Mouse (Mus musculus) MEL (cell line): ENCODE data around the gene Cyren. TPM values are rescaled to one million over a fixed set of nuclear protein-coding genes. Genes with fewer than 3 reads are reported as not detected.

Source experiments
- DNase-seq: peaks from one replicate; pipeline ENCODE4 v3.0.0; 2011; ENCODE audit warnings: low read depth, low spot score
- H3K27ac ChIP-seq: 2 replicates; pipeline ENCODE4 v1.5.1; 2012; ENCODE audit warnings: low read depth, mild to moderate bottlenecking, control low read depth, low read length, moderate library complexity; ENCODE audit not compliant: control insufficient read depth
- H3K27me3 ChIP-seq, 2 experiments: fragments of 150-350 bp in 1 of 2; sonication (generic) in 1 of 2; 2 replicates each; pipeline ENCODE4 v1.6.1; 2012; ENCODE audit warnings: low read length in 2 of 2, mild to moderate bottlenecking in 2 of 2, improper control_type of control experiment in 1 of 2, moderate library complexity in 1 of 2; ENCODE audit not compliant: insufficient read depth in 2 of 2, control insufficient read depth in 1 of 2
- H3K36me3 ChIP-seq, 2 experiments: 2 replicates each; pipeline ENCODE4 v1.6.1; 2012 to 2014; ENCODE audit warnings: low read length in 2 of 2, improper control_type of control experiment in 1 of 2, inconsistent platforms in 1 of 2, mild to moderate bottlenecking in 1 of 2; ENCODE audit not compliant: insufficient read depth in 2 of 2, control insufficient read depth in 1 of 2
- H3K4me1 ChIP-seq, 2 experiments: fragments of 150-350 bp in 1 of 2; sonication (generic) in 1 of 2; 2 replicates each; pipeline ENCODE4 v1.6.1; 2012; ENCODE audit warnings: low read length in 2 of 2, improper control_type of control experiment in 1 of 2, mild to moderate bottlenecking in 1 of 2; ENCODE audit not compliant: insufficient read depth in 2 of 2, control insufficient read depth in 1 of 2
- H3K4me3 ChIP-seq, 2 experiments: fragments of 150-350 bp in 1 of 2; sonication (generic) in 1 of 2; 2 replicates each; pipeline ENCODE4 v1.5.1; 2012; ENCODE audit warnings: low read depth in 2 of 2, low read length in 2 of 2, mild to moderate bottlenecking in 2 of 2, moderate library complexity in 2 of 2, control low read depth in 1 of 2, improper control_type of control experiment in 1 of 2; ENCODE audit not compliant: control insufficient read depth in 1 of 2, insufficient read depth in 1 of 2
- H3K79me2 ChIP-seq: 2 replicates; pipeline ENCODE4 v1.6.1; 2012; ENCODE audit warnings: mild to moderate bottlenecking, low read length, moderate library complexity; ENCODE audit not compliant: control insufficient read depth, poor library complexity, insufficient read depth
- H3K9ac ChIP-seq: 2 replicates; pipeline ENCODE4 v1.6.1; 2012; ENCODE audit warnings: low read depth, mild to moderate bottlenecking, control low read depth, low read length, moderate library complexity; ENCODE audit not compliant: control insufficient read depth, poor library complexity, severe bottlenecking
- H3K9me3 ChIP-seq: fragments of 150-350 bp; sonication (generic); replicated peaks from 2 replicates; pipeline ENCODE4 v1.6.1; 2012; ENCODE audit warnings: mild to moderate bottlenecking, low read length, improper control_type of control experiment, moderate library complexity; ENCODE audit not compliant: insufficient read depth
- BHLHE40 ChIP-seq: IDR thresholded peaks from 2 replicates; pipeline ENCODE4 v1.6.1; 2012; ENCODE audit warnings: low read depth, mild to moderate bottlenecking, inconsistent platforms, low read length, improper control_type of control experiment, borderline replicate concordance
- CHD1 ChIP-seq: IDR thresholded peaks from 2 replicates; pipeline ENCODE4 v1.6.1; 2012; ENCODE audit warnings: low read depth, mild to moderate bottlenecking, inconsistent platforms, low read length, improper control_type of control experiment
- CTCF ChIP-seq, 3 experiments: IDR thresholded peaks in 2 of 3; conservative IDR thresholded peaks in 1 of 3; 2 replicates each; pipeline ENCODE4 v1.5.1; 2011 to 2012; ENCODE audit warnings: low read length in 3 of 3, low read depth in 2 of 3, mild to moderate bottlenecking in 2 of 3, improper control_type of control experiment in 1 of 3, inconsistent platforms in 1 of 3, mixed read lengths in 1 of 3, moderate library complexity in 1 of 3; ENCODE audit not compliant: control insufficient read depth in 1 of 3, insufficient read depth in 1 of 3, poor library complexity in 1 of 3, severe bottlenecking in 1 of 3
- E2F4 ChIP-seq: IDR thresholded peaks from 2 replicates; pipeline ENCODE4 v1.6.1; 2011; ENCODE audit warnings: low read depth, low read length, improper control_type of control experiment, borderline replicate concordance
- ELF1 ChIP-seq: IDR thresholded peaks from 2 replicates; pipeline ENCODE4 v1.6.1; 2014; ENCODE audit warnings: low read depth, mild to moderate bottlenecking, inconsistent platforms, low read length, improper control_type of control experiment, moderate library complexity
- EP300 ChIP-seq, 2 experiments: IDR thresholded peaks; 2 replicates each; pipeline ENCODE4 v1.6.1; 2011; ENCODE audit warnings: improper control_type of control experiment in 2 of 2, low read length in 2 of 2, low read depth in 1 of 2, mild to moderate bottlenecking in 1 of 2
- ETS1 ChIP-seq: IDR thresholded peaks from 2 replicates; pipeline ENCODE4 v1.6.1; 2012; ENCODE audit warnings: low read depth, mild to moderate bottlenecking, inconsistent platforms, low read length, improper control_type of control experiment, moderate library complexity
- GABPA ChIP-seq: IDR thresholded peaks from 2 replicates; pipeline ENCODE4 v1.6.1; 2012; ENCODE audit warnings: low read depth, mild to moderate bottlenecking, inconsistent platforms, low read length, improper control_type of control experiment, moderate library complexity
- GATA1 ChIP-seq: IDR thresholded peaks from 2 replicates; pipeline ENCODE4 v1.6.1; 2011; ENCODE audit warnings: low read depth, low read length, improper control_type of control experiment
- HCFC1 ChIP-seq: IDR thresholded peaks from 2 replicates; pipeline ENCODE4 v1.6.1; 2012; ENCODE audit warnings: low read depth, mild to moderate bottlenecking, inconsistent platforms, low read length, improper control_type of control experiment, moderate library complexity
- MAX ChIP-seq: IDR thresholded peaks from 2 replicates; pipeline ENCODE4 v1.6.1; 2011; ENCODE audit warnings: low read length, improper control_type of control experiment
- MAZ ChIP-seq: IDR thresholded peaks from 2 replicates; pipeline ENCODE4 v1.6.1; 2012; ENCODE audit warnings: low read depth, mild to moderate bottlenecking, inconsistent platforms, low read length, improper control_type of control experiment
- MEF2A ChIP-seq: IDR thresholded peaks from 2 replicates; pipeline ENCODE4 v1.6.1; 2014; ENCODE audit warnings: low read depth, mild to moderate bottlenecking, inconsistent platforms, low read length, improper control_type of control experiment; ENCODE audit not compliant: poor library complexity, insufficient replicate concordance, severe bottlenecking; ENCODE audit errors: extremely low read depth
- MXI1 ChIP-seq: IDR thresholded peaks from 2 replicates; pipeline ENCODE4 v1.6.1; 2011; ENCODE audit warnings: mild to moderate bottlenecking, low read depth, low read length, improper control_type of control experiment
- MYB ChIP-seq: IDR thresholded peaks from 2 replicates; pipeline ENCODE4 v1.6.1; 2011; ENCODE audit warnings: mild to moderate bottlenecking, low read depth, low read length, improper control_type of control experiment
- MYC ChIP-seq: IDR thresholded peaks from 2 replicates; pipeline ENCODE4 v1.6.1; 2011; ENCODE audit warnings: low read depth, mild to moderate bottlenecking, low read length, improper control_type of control experiment, moderate library complexity
- NELFE ChIP-seq: IDR thresholded peaks from 2 replicates; pipeline ENCODE4 v1.6.1; 2011; ENCODE audit warnings: low read depth, low read length, improper control_type of control experiment
- POLR2A ChIP-seq, 2 experiments: IDR thresholded peaks; 2 replicates each; pipeline ENCODE4 v1.6.1; 2011 to 2012; ENCODE audit warnings: low read length in 2 of 2, mild to moderate bottlenecking in 2 of 2, control low read depth in 1 of 2, improper control_type of control experiment in 1 of 2, low read depth in 1 of 2, moderate library complexity in 1 of 2; ENCODE audit not compliant: control insufficient read depth in 1 of 2, insufficient read depth in 1 of 2, poor library complexity in 1 of 2
- POLR2AphosphoS2 ChIP-seq: IDR thresholded peaks from 2 replicates; pipeline ENCODE4 v1.6.1; 2011; ENCODE audit warnings: low read length, improper control_type of control experiment
- RCOR1 ChIP-seq: IDR thresholded peaks from 2 replicates; pipeline ENCODE4 v1.6.1; 2012; ENCODE audit warnings: low read depth, mild to moderate bottlenecking, inconsistent platforms, low read length, improper control_type of control experiment
- SIN3A ChIP-seq: IDR thresholded peaks from 2 replicates; pipeline ENCODE4 v1.6.1; 2012; ENCODE audit warnings: low read length, improper control_type of control experiment, inconsistent platforms
- TAL1 ChIP-seq: IDR thresholded peaks from 2 replicates; pipeline ENCODE4 v1.6.1; 2012; ENCODE audit warnings: mild to moderate bottlenecking, inconsistent platforms, low read length, moderate library complexity, mixed read lengths
- TBP ChIP-seq: IDR thresholded peaks from 2 replicates; pipeline ENCODE4 v1.8.0; 2011; ENCODE audit warnings: low read depth, low read length, improper control_type of control experiment
- TCF12 ChIP-seq: IDR thresholded peaks from 2 replicates; pipeline ENCODE4 v1.6.1; 2014; ENCODE audit warnings: low read depth, mild to moderate bottlenecking, inconsistent platforms, low read length, improper control_type of control experiment, moderate library complexity
- UBTF ChIP-seq: IDR thresholded peaks from 2 replicates; pipeline ENCODE4 v1.6.1; 2012; ENCODE audit warnings: low read depth, mild to moderate bottlenecking, inconsistent platforms, low read length, improper control_type of control experiment, moderate library complexity, borderline replicate concordance; ENCODE audit not compliant: insufficient read depth
- USF1 ChIP-seq: IDR thresholded peaks from 2 replicates; pipeline ENCODE4 v1.6.1; 2014; ENCODE audit warnings: low read depth, mild to moderate bottlenecking, inconsistent platforms, low read length, improper control_type of control experiment, moderate library complexity
- USF2 ChIP-seq, 2 experiments: IDR thresholded peaks; 2 replicates each; pipeline ENCODE4 v1.6.1; 2011 to 2012; ENCODE audit warnings: improper control_type of control experiment in 2 of 2, low read length in 2 of 2, borderline replicate concordance in 1 of 2, inconsistent platforms in 1 of 2, low read depth in 1 of 2, mild to moderate bottlenecking in 1 of 2; ENCODE audit not compliant: insufficient read depth in 1 of 2
- ZC3H11A ChIP-seq: IDR thresholded peaks from 2 replicates; pipeline ENCODE4 v1.6.1; 2012; ENCODE audit warnings: low read depth, mild to moderate bottlenecking, inconsistent platforms, low read length, improper control_type of control experiment
- ZKSCAN1 ChIP-seq: IDR thresholded peaks from 2 replicates; pipeline ENCODE4 v1.6.1; 2012; ENCODE audit warnings: low read depth, mild to moderate bottlenecking, inconsistent platforms, low read length, improper control_type of control experiment, moderate library complexity
- ZMIZ1 ChIP-seq: IDR thresholded peaks from 2 replicates; pipeline ENCODE4 v1.6.1; 2012; ENCODE audit warnings: low read depth, mild to moderate bottlenecking, inconsistent platforms, low read length, improper control_type of control experiment, moderate library complexity
- polyA plus RNA-seq, 2 experiments: library from polyadenylated mRNA; stranded (reverse) in 1 of 2; unstranded in 1 of 2; fragments of >175 nt in 1 of 2; fragments of >200 nt in 1 of 2; gene quantifications; 2 replicates each; pipeline versions ENCODE4 v1.2.1 to v1.2.4; 2012; ENCODE audit warnings: low replicate concordance in 2 of 2, low read depth in 1 of 2; ENCODE audit not compliant: insufficient read length in 2 of 2, insufficient read depth in 1 of 2, missing spikeins in 1 of 2
- total RNA-seq: library from RNA; depleted of rRNA; stranded (reverse); fragments of 300-350 nt; gene quantifications from 2 replicates; pipeline ENCODE4 v1.2.3, GENCODE M21; 2012

The Cyren gene
- total and polyA plus RNA-seq, 3 experiments: 10.1 to 15.9 TPM; not detected in 1

- TF ChIP-seq MEF2A (no peak), ZMIZ1 (0 out of 2 replicates have a peak, but pooled peaks have one; percentile 44)
Observed at GRCm38 (mm10) chr6:34875268-34875761, 2.5 kb downstream of the Cyren start (continued).

- H3K4me3 ChIP-seq: peak overlapping the region; percentile 40 to 80
- H3K4me1 ChIP-seq: peaks cover 12 to 55% of the 10 kb centered on the region in 2 experiments
- no peaks in the 10 kb centered on the region for H3K9me3 ChIP-seq
- H3K27ac ChIP-seq: peak overlapping the region; percentile 98
- peak overlapping the region; percentile 92 for H3K9ac ChIP-seq
- no peaks in the 10 kb centered on the region for H3K27me3 ChIP-seq
- TF ChIP-seq UBTF: 0 out of 2 replicates have a peak, but pooled peaks have one; percentile 28
- no peak for TF ChIP-seq MEF2A
- peak; percentile 57; the same call in 1 of the 2 replicates for TF ChIP-seq MAX
- peak; percentile 83; the same call in 1 of the 2 replicates for TF ChIP-seq CHD1
- TF ChIP-seq ZMIZ1: peak; percentile 15; the same call in 1 of the 2 replicates
- peak in 1 of 2 experiments; percentile 14; a peak in 1 of 4 replicates for TF ChIP-seq POLR2A (IDR thresholded peaks at IDR 0.05; ENCODE audit: control insufficient read depth in 1 of 2, insufficient read depth in 1 of 2, low read depth in 1 of 2, low read length in 2 of 2, poor library complexity in 1 of 2)
- TF ChIP-seq MYC: 0 out of 2 replicates have a peak, but pooled peaks have one; percentile 74
- no peak for TF ChIP-seq USF1
- no peak for TF ChIP-seq NELFE
- TF ChIP-seq ZKSCAN1: no peak
- peak; percentile 99 for TF ChIP-seq TAL1
- 0 out of 2 replicates have a peak, but pooled peaks have one; percentile 29 for TF ChIP-seq MYB
- TF ChIP-seq HCFC1: peak; percentile 45
- TF ChIP-seq MAZ: peak; percentile 69; the same call in 1 of the 2 replicates
- peak; percentile 82; the same call in 1 of the 2 replicates for TF ChIP-seq SIN3A
- TF ChIP-seq E2F4: 0 out of 2 replicates have a peak, but pooled peaks have one; percentile 20
- peak; percentile 66; the same call in 1 of the 2 replicates for TF ChIP-seq ELF1
- TF ChIP-seq TBP: 0 out of 2 replicates have a peak, but pooled peaks have one; percentile 27
- no peak for TF ChIP-seq GABPA
- peak; percentile 93 for TF ChIP-seq TCF12
- TF ChIP-seq EP300 (IDR thresholded peaks at IDR 0.05; ENCODE audit: low read depth in 1 of 2, low read length in 2 of 2): peak; percentile 84 to 92
- peak; percentile 79 for TF ChIP-seq MXI1
- TF ChIP-seq ETS1: peak; percentile 98
- TF ChIP-seq POLR2AphosphoS2: no peak
- TF ChIP-seq ZC3H11A: no peak; the same call in 1 of the 2 replicates
- TF ChIP-seq BHLHE40: peak; percentile 78; the same call in 1 of the 2 replicates
- peak; percentile 74 for TF ChIP-seq RCOR1
- TF ChIP-seq CTCF (IDR thresholded peaks at IDR 0.05 in 2 of 3, conservative IDR thresholded peaks at IDR 0.05 in 1 of 3; ENCODE audit: control insufficient read depth in 1 of 3, insufficient read depth in 1 of 3, low read depth in 2 of 3, low read length in 3 of 3, poor library complexity in 1 of 3, severe bottlenecking in 1 of 3): no peak
- TF ChIP-seq GATA1: peak; percentile 87
- TF ChIP-seq USF2 (IDR thresholded peaks at IDR 0.05; ENCODE audit: borderline replicate concordance in 1 of 2, insufficient read depth in 1 of 2, low read depth in 1 of 2, low read length in 2 of 2): no peak
- peaks cover 13% of the 10 kb centered on the region for H3K79me2 ChIP-seq
- peaks cover 0 to 31% of the 10 kb centered on the region in 2 experiments; a peak in 2 of 4 replicates for H3K36me3 ChIP-seq
- DNase-seq: peak; percentile 88
Observed at GRCm38 (mm10) chr6:34874101-34874921, 3.5 kb downstream of the Cyren start.
